Mouse (Mus musculus) spleen, postnatal 10 days (tissue): ENCODE measurements around the gene Dpy19l1.

Experiments used
- DNase-seq, 2 experiments: peaks; one replicate each; pipeline ENCODE4 v3.0.0; 2021 to 2022; ENCODE audit warnings: low spot score in 2 of 2

The Dpy19l1 gene

DNA sequence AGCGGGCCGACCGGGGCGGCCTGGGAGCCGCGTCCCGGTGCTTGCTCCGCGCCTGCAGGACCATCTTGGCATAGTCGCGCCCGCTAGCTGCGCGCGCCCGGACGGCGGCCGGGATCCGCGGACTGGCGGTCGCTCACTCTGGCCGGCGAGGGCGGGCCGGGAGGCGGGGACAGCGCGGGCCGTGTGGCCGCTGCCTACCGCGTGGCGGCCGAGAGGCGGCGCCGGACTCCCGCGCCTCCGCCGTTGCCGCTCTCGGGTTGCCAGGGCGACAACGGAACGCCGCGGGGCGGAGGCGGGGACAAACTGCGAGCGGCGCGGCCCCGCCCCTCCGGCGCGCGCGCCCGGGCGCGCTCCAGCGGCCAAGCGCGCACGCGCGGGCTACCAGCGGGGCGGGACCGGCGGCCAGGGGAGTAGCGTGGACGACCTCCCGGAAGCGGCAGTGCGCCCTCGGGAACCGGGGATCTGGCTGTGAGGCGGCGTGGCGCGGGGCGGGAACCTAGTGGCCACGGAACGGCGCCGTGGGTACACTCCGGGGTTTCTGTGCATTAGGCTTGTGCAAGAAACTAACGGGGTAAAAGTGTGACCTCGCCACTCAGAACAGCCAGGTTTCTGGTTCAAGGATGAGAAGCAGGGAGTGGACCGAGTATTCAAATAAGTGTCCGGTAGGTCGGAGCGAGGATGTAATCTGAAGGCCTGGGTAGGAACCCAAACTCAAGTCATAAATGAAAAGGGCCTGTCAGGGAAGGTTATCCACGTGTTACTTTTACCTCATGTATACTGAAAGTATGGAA is at the start of gene Dpy19l1:
Gene Dpy19l1, minus strand, starts transcription at position 74 of the 791 bp plus-strand sequence.
- peak; percentile 90 to 95 for DNase-seq

DNA sequence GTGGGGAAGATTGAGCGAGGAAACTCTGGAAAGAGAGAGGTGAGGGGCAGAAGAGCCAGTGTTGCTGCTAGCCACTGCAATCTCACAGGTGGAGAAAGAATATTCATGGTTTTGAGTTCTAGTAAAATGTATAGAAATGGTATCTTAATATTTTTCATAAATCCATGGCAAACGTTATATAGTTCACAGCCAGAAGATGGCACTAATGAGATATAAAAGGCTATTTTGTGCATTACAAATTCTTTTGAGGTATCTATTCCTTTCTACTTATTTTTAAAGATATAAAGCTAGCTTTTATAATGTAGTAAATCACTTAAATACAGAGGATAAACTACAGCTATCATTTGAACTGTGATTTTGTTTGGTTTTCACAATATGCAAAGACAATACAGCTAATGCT is 35.2 kb upstream of the Dpy19l1 start:
- no peak for DNase-seq

DNA sequence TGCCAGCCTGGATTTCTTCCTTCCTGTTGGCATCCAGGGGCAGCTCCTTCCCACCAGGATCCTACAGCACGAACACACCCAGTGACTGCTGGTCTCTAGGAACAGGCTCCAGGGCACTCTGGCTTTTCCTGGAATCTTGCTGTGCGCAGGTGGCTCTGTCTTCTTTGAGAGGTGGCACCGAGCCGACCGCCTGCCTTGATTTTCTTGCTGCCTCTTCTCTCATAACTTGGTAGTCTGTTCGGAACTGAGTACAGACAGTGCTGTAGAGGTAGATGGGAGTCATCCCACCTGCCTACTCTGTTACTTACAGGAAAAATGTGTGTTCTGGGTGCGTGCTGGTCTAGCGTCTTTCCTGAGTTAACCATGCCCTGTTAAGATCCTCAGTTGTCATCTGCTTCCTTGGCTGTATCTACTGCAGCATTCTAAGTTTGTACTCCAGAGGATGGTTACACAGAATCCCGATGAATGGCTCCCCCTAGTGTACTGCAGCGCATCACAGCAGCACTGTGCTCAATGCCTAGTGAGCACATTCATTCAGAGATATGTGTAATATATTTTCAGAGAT is 13.7 kb upstream of the Dpy19l1 start:
- peak in 1 of 2 experiments; percentile 65 for DNase-seq

- DNase-seq = no peak
Observed at GRCm38 (mm10) chr9:24514078-24514469, 11.1 kb upstream of the Dpy19l1 start.

GRCm38 (mm10) chr9:24513290-24514077 is 10.5 kb upstream of the Dpy19l1 start:
- no peak for DNase-seq

DNA sequence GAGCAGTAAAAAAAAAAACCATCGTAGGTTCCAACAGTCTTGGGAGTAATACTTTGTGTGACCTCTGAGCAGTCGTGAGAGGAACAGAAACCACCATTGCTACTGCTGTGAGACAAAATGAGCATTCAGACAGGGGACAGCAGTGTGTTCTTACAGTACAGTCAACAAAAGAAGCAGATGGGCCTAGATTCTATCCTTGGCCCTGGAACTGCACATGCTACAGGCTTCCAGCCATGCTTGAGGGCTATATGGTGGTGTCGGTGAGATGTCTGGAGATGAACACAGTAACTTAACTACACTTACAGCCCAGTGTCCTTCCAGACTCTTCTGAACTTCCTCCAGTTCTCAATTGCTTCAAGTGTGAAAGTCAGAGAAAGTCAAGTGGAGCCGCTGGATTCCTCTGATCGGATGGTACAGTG is 9.2 kb upstream of the Dpy19l1 start:
- DNase-seq = no peak

- DNase-seq = no peak
Observed at GRCm38 (mm10) chr9:24511371-24512120, 8.6 kb upstream of the Dpy19l1 start.

DNA sequence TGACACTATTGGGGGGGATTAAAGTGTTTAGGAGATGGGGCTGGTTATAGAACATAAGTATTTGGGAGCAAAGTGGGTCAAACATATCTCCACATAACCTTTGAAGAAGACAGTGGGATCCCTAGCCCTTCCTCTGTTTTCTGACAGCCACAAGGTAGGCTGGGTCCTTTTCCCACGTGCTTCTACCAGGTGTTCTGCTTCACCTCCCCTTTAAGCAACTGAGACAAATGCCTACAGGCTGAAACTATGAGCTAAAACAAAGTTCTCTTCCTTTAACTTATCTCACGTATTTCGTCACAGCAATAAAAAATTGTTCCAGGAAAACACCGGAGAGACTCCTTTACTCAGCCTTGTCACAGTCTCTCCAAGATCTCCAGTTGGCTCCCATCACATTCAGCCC is 5.9 kb upstream of the Dpy19l1 start:
- DNase-seq = no peak

GRCm38 (mm10) chr9:24506510-24506909 is 3.6 kb upstream of the Dpy19l1 start:
- DNase-seq = no peak

DNA sequence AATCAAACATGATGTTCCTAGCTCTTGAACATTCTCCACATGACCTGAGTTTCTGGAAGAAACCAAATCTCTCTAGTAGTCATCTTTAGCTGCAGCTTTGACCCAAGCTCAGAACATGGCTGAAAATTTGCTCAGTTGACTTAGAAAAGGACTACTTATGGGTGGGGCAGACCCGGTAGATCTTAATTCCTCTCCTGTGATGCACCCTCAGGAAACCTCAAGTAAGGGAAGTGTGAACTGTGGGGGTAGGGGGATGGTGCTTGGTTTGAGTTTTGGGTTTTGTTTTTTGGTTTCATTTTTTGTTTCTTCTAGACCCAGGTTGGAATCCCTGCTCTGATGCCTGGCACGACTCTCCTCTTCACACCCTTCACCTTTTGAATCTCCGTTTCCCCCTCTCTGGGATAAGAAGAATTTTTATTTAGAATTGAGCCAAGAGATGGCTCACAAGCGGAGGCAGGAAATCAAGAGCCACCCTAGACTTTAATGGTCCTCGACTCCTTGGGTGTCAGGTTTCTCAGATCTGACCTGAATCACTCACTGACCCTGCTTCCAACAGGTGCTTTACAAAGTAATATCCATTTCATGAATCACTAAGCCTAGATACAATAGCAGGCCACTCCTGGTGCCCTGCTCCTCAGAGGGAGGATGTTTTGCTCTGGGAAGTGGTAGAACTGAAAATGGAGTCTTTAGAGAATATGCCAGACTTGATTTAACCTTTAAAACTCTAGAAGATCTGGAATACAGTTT is 2.2 kb upstream of the Dpy19l1 start:
- no peak for DNase-seq

- no peak for DNase-seq
Observed at GRCm38 (mm10) chr9:24504381-24504780, 1.4 kb upstream of the Dpy19l1 start.

GRCm38 (mm10) chr9:24503858-24504219 is 899 bp upstream of the Dpy19l1 start:
- DNase-seq = no peak

- peak; percentile 59 to 63 for DNase-seq
Observed at GRCm38 (mm10) chr9:24502571-24503004, 352 bp downstream of the Dpy19l1 start.

- DNase-seq = peak in 1 of 2 experiments; percentile 33
Observed at GRCm38 (mm10) chr9:24501618-24502017, 1.3 kb downstream of the Dpy19l1 start.

DNA sequence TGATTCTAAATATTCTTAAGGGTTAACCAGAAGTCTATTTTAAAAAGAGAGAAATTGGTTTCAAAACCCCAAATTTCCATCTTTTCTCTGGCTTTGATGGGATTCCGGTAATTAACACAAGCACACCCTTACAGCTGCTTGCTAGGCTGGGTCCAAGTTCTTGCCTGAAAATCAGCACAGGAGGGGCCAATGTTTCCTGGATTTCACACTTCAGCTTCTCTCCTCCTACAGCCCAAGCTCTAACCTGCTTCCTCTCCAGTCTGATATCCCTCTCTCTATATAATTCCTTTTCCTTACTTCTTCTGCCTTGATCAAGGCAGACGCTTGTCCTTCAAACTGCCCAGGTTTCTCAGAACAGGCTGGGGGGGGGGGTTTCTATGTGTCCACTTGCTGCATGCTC is 6.7 kb downstream of the Dpy19l1 start:
- DNase-seq = no peak

DNA sequence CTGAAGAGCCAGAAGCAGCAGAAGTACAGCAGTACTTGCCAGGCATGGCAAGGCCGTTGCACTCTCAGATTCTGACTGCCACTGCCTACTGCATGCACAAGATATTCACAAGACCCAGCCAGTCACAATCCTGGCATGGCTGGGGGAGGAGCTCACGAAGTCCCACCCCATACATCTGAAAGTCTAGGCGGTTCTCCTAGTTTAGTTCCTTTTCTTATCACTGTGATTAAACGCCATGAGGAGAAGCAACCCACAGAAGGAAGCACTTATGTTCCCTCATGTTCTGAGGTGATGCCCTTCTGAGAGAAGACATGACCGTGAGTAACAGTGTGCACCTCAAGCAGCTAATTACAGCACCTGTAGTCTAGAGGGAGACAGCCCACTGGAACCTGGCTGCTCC is 12.4 kb downstream of the Dpy19l1 start:
- peak in 1 of 2 experiments; percentile 31 for DNase-seq

DNA sequence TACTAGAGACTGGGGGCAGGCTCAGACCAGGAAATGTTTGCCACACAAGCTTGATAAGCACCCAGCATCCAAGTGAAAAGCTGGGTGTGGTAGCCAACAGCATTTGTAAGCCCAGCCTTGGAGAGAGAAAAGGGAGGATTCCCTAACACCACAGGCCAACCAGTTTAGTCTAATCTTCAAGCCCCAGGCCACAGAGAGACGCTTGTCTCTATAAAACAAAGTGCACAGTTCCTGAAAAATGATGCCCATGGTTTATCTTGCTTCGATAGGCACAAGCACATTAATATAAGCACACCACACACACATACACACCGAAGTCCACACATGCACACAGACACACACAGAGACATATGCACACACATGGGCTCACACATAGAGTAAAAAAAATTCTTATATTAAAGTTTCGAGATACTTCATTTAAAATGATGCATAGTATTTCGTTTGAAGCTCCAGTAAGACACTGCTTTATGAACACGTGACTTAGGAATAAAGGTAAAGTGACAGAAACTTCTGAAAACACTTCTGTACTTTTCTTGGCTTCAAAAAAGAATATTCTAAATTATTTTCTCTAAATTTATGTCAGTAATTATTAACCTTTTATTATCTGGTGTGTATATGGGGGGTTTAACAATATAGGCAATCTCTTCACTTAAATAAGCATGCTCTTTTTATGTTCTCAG is 14.4 kb downstream of the Dpy19l1 start:
- peak in 1 of 2 experiments; percentile 39 for DNase-seq

DNA sequence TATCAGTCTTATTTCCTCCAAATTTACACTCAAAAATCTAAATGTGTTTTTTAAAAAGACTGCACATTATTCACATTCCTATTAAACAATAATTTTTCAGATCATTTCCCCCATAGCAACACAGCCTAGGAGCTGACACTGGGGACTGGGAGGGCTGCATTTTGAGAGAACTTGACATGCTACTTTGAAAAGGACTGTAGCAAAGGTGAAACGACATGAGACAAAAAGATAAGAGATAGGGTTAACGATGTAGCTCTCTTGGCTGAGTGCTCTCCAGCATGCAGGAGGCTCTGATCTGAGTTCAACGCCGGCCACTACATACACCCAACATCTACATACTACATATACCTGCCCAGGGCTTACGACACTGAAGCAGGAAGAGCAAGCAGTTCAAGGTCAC is 20.6 kb downstream of the Dpy19l1 start:
- DNase-seq = no peak

GRCm38 (mm10) chr9:24477251-24477650 is 25.7 kb downstream of the Dpy19l1 start:
- no peak for DNase-seq

GRCm38 (mm10) chr9:24473824-24474223 is 29.1 kb downstream of the Dpy19l1 start:
- no peak for DNase-seq

GRCm38 (mm10) chr9:24472514-24472913 is 30.4 kb downstream of the Dpy19l1 start:
- no peak for DNase-seq
